Mouse (Mus musculus): ENCODE results near the gene Nkx2-9.

Nkx2-9 gene

DNA sequence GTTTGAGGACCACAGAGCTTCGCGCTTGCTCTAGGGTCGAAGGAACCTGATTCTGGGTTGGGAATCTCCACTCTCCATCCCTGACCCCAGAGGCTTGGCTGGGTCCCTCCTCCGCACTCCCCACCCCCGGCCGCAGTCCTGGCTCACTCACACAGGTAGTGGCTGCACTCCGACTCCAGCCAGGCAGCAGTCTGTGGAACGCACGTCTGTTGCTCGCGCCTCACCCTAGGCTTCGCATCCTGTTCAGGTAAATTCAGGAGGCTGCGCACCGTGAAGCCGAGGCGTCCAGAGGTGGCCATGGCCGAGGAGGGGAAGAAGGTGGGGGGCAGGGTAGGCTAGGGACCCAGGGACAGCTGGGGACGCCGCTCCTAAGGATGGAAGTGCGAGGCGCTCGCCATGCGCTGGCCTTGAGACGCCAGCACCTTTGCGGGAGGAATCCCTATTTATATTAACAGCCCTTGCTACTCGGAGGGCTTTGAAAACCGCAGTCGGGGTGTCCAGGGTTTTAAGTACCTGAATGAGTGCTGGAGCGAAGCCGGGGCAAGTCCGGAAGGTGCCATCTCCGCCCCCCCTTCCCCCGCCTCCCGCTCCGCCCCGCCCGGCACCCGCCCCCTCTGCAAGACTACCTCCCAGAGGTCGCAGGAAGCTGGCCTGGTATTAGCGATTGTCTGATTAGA lies at the start of gene Nkx2-9:
Nkx2-9 (minus strand) TSS at position 524 of the 677 bp plus-strand sequence.
- no peak for DNase-seq (ENCODE audit: low spot score in 2 of 2)

DNA sequence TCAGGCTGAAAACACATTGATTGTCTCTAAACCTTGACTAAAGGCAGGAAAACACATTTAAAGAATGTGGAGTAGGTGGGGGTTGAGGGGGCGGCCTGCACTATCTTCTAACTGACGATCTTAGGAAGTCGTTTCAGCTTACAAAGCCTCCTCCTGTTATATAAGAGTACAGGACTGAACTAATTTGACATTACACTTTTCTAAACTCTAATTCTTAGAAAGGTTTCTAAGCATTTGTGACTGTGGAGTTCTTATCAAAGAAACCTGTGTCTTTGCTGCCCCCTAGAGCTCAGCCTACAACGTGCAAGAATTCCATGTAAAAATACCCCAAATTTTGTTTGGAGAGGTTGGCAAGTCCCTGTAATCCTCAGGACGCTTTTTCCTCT lies 24.1 kb upstream of the Nkx2-9 start:
- DNase-seq (ENCODE audit: low spot score in 2 of 2) = peak; percentile 9 to 56

GRCm38 (mm10) chr12:56636534-56637180 lies 23.6 kb upstream of the Nkx2-9 start:
- DNase-seq (ENCODE audit: low spot score in 2 of 2) = peak in 1 of 2 experiments; percentile 38

GRCm38 (mm10) chr12:56616088-56616487 lies 3.0 kb upstream of the Nkx2-9 start:
- DNase-seq (ENCODE audit: low spot score in 2 of 2) = no peak

GRCm38 (mm10) chr12:56615391-56615790 lies 2.3 kb upstream of the Nkx2-9 start:
- DNase-seq (ENCODE audit: low spot score in 2 of 2) = no peak

DNA sequence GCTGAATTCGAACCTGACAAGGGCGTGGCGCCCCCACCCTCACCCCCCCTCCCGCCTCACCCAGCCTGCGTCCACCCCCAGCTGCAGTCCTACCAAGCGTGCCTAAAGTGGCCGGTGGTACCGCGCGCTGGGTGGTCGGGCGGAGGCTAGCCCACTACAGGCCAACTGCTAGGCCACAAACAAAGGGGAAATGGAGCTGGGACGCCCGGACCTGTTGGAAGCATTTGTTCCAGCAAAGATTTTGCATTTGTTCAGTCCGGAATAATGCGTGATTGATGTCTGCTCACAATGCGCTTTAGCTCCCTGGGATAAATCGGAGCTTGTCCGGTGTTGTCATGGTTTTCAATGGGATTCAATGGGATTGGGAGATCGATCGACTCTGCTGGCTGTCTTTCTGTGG lies 1.4 kb upstream of the Nkx2-9 start:
- DNase-seq (ENCODE audit: low spot score in 2 of 2) = no peak

DNA sequence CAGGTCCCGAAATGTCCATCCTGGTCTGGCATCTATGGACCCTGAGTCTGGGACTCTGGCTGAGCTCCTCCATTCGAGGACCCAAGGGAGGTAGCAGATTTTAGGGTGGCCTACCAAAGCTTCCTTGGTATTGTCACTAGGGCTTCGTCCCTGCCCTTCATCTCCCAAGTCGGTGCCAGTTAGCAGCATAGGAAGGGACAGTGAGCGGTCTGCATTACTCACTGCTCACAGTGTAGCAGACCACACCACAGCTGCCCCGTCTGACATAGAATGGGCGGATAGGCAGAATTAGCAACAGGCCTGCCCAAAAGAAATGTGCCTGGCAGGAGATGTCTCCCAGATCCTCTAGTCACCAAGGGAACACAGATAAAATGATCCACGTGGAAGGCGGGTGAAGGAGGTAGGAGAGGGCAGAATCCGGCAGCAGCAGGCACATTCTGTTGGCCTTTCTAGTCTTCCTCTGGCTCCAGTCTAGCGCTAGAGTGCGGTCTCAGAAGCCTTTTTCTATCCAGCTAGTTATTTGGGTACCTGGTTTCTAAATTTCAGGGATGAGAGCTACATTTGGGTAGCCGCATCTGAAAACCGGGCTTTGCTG lies 929 bp upstream of the Nkx2-9 start:
- DNase-seq (ENCODE audit: low spot score in 2 of 2) = no peak

GRCm38 (mm10) chr12:56613438-56613830 lies 350 bp upstream of the Nkx2-9 start:
- no peak for DNase-seq (ENCODE audit: low spot score in 2 of 2)

DNA sequence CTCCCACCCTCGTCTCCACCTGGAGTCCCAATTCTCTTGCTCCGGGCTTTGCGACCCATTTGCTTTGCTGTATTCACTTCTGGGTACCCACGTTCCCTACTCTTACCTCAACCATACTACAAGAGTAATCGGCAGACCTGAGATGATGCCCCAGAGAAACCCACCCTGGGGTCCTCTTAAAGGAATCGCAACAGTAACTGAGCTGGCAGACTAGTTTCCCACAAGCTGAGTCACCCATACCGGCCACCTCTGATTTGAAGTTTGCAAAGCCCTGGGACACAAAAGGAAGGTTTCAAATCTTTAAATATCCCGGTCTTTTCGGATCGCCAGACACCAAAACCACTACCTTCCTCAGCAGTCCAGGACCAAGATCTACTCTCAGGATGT lies 742 bp downstream of the Nkx2-9 start:
- DNase-seq (ENCODE audit: low spot score in 2 of 2) = no peak

DNA sequence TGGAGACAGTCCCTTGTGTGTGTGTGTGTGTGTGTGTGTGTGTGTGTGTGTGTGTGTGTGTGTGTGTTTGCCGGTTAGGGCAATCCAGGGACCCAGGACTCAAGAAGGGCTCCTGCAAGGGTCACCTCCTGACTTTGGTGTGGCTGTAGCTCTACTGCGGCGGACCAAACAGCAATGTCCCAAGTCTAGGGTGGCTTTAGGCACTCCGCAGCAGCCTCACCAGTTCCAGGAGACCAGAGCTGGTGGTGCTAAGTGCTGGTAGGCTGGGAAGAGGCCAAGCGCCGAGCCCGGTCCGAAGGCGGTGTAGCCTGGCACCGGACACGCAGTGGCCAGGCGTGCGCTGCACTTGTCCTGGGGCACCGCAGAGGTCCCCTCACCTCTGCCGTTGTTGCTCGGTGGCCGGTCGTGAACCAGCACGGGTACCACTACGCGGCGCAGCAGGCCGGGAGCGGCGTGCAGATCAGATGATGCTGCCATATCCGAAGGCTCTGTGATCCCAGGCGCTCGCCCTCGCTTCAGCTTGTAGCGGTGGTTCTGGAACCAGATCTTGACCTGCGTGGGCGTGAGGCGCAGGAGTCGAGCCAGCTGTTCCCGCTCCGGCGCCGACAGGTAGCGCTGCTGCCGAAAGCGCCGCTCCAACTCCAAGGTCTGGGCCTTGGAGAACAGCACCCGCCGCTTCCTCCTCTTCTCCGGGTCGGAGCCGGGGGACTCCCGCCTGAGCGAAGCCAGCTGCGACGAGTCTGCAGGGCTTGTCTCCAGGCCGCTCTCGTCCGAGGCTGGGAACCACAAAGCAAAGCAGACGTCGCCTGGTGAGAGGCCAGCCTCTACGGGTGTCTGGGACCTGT lies 1.4 kb downstream of the Nkx2-9 start:
- DNase-seq (ENCODE audit: low spot score in 2 of 2) = no peak

GRCm38 (mm10) chr12:56610851-56611250 lies 2.2 kb downstream of the Nkx2-9 start:
- DNase-seq (ENCODE audit: low spot score in 2 of 2) = no peak

DNA sequence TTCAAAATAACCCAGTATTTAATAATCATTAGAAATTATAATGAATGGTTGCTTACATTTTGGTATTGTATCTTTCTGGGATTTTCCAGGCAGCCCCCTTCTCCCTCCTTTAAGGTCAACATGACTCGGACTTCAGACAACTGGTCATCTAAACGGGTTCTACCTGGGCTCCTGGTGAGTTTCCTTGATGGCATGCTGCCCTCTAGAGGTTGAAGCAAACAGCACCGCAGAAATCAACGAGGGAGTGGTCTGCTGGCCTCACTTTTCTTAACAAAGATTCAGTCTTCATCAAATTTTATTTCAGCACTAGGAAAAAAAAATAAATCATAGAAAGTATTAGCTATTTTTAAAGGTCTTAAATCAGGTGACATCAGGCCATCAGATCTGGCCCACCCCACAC lies 21.4 kb downstream of the Nkx2-9 start:
- DNase-seq (ENCODE audit: low spot score in 2 of 2) = no peak

- DNase-seq (ENCODE audit: low spot score in 2 of 2) = no peak
These were observed 25.3 kb downstream of the Nkx2-9 start for GRCm38 (mm10) chr12:56587830-56588229.
